Mouse (Mus musculus) MEL (cell line): ENCODE measurements at regions not wholly inside any gene's neighbourhood (a gene's known extent, or its start where the extent isn't known, plus 50 kb on each side); places are given as distances from the start of the nearest gene placed in this dataset.
A peak's percentile ranks its signal among the peaks of the same experiment; 100 is the strongest.

ENCODE experiments used
- DNase-seq: peaks from one replicate; pipeline ENCODE4 v3.0.0; 2011; ENCODE audit warnings: low read depth, low spot score
- H3K27ac ChIP-seq: 2 replicates; pipeline ENCODE4 v1.5.1; 2012; ENCODE audit warnings: low read depth, mild to moderate bottlenecking, control low read depth, low read length, moderate library complexity; ENCODE audit not compliant: control insufficient read depth
- H3K27me3 ChIP-seq, 2 experiments: fragments of 150-350 bp in 1 of 2; sonication (generic) in 1 of 2; 2 replicates each; pipeline ENCODE4 v1.6.1; 2012; ENCODE audit warnings: low read length in 2 of 2, mild to moderate bottlenecking in 2 of 2, improper control_type of control experiment in 1 of 2, moderate library complexity in 1 of 2; ENCODE audit not compliant: insufficient read depth in 2 of 2, control insufficient read depth in 1 of 2
- H3K36me3 ChIP-seq, 2 experiments: 2 replicates each; pipeline ENCODE4 v1.6.1; 2012 to 2014; ENCODE audit warnings: low read length in 2 of 2, improper control_type of control experiment in 1 of 2, inconsistent platforms in 1 of 2, mild to moderate bottlenecking in 1 of 2; ENCODE audit not compliant: insufficient read depth in 2 of 2, control insufficient read depth in 1 of 2
- H3K4me1 ChIP-seq, 2 experiments: fragments of 150-350 bp in 1 of 2; sonication (generic) in 1 of 2; 2 replicates each; pipeline ENCODE4 v1.6.1; 2012; ENCODE audit warnings: low read length in 2 of 2, improper control_type of control experiment in 1 of 2, mild to moderate bottlenecking in 1 of 2; ENCODE audit not compliant: insufficient read depth in 2 of 2, control insufficient read depth in 1 of 2
- H3K4me3 ChIP-seq, 2 experiments: fragments of 150-350 bp in 1 of 2; sonication (generic) in 1 of 2; 2 replicates each; pipeline ENCODE4 v1.5.1; 2012; ENCODE audit warnings: low read depth in 2 of 2, low read length in 2 of 2, mild to moderate bottlenecking in 2 of 2, moderate library complexity in 2 of 2, control low read depth in 1 of 2, improper control_type of control experiment in 1 of 2; ENCODE audit not compliant: control insufficient read depth in 1 of 2, insufficient read depth in 1 of 2
- H3K79me2 ChIP-seq: 2 replicates; pipeline ENCODE4 v1.6.1; 2012; ENCODE audit warnings: mild to moderate bottlenecking, low read length, moderate library complexity; ENCODE audit not compliant: control insufficient read depth, poor library complexity, insufficient read depth
- H3K9ac ChIP-seq: 2 replicates; pipeline ENCODE4 v1.6.1; 2012; ENCODE audit warnings: low read depth, mild to moderate bottlenecking, control low read depth, low read length, moderate library complexity; ENCODE audit not compliant: control insufficient read depth, poor library complexity, severe bottlenecking
- H3K9me3 ChIP-seq: fragments of 150-350 bp; sonication (generic); replicated peaks from 2 replicates; pipeline ENCODE4 v1.6.1; 2012; ENCODE audit warnings: mild to moderate bottlenecking, low read length, improper control_type of control experiment, moderate library complexity; ENCODE audit not compliant: insufficient read depth
- BHLHE40 ChIP-seq: IDR thresholded peaks from 2 replicates; pipeline ENCODE4 v1.6.1; 2012; ENCODE audit warnings: low read depth, mild to moderate bottlenecking, inconsistent platforms, low read length, improper control_type of control experiment, borderline replicate concordance
- CHD1 ChIP-seq: IDR thresholded peaks from 2 replicates; pipeline ENCODE4 v1.6.1; 2012; ENCODE audit warnings: low read depth, mild to moderate bottlenecking, inconsistent platforms, low read length, improper control_type of control experiment
- CHD2 ChIP-seq: IDR thresholded peaks from 2 replicates; pipeline ENCODE4 v1.6.1; 2011; ENCODE audit warnings: low read length, improper control_type of control experiment
- E2F4 ChIP-seq: IDR thresholded peaks from 2 replicates; pipeline ENCODE4 v1.6.1; 2011; ENCODE audit warnings: low read depth, low read length, improper control_type of control experiment, borderline replicate concordance
- EP300 ChIP-seq, 2 experiments: IDR thresholded peaks; 2 replicates each; pipeline ENCODE4 v1.6.1; 2011; ENCODE audit warnings: improper control_type of control experiment in 2 of 2, low read length in 2 of 2, low read depth in 1 of 2, mild to moderate bottlenecking in 1 of 2
- GATA1 ChIP-seq: IDR thresholded peaks from 2 replicates; pipeline ENCODE4 v1.6.1; 2011; ENCODE audit warnings: low read depth, low read length, improper control_type of control experiment
- MAFK ChIP-seq: IDR thresholded peaks from 2 replicates; pipeline ENCODE4 v1.6.1; 2011; ENCODE audit warnings: low read depth, mild to moderate bottlenecking, low read length, improper control_type of control experiment, borderline replicate concordance
- MYC ChIP-seq: IDR thresholded peaks from 2 replicates; pipeline ENCODE4 v1.6.1; 2011; ENCODE audit warnings: low read depth, mild to moderate bottlenecking, low read length, improper control_type of control experiment, moderate library complexity
- POLR2AphosphoS2 ChIP-seq: IDR thresholded peaks from 2 replicates; pipeline ENCODE4 v1.6.1; 2011; ENCODE audit warnings: low read length, improper control_type of control experiment
- TAL1 ChIP-seq: IDR thresholded peaks from 2 replicates; pipeline ENCODE4 v1.6.1; 2012; ENCODE audit warnings: mild to moderate bottlenecking, inconsistent platforms, low read length, moderate library complexity, mixed read lengths
- TCF12 ChIP-seq: IDR thresholded peaks from 2 replicates; pipeline ENCODE4 v1.6.1; 2014; ENCODE audit warnings: low read depth, mild to moderate bottlenecking, inconsistent platforms, low read length, improper control_type of control experiment, moderate library complexity
- UBTF ChIP-seq: IDR thresholded peaks from 2 replicates; pipeline ENCODE4 v1.6.1; 2012; ENCODE audit warnings: low read depth, mild to moderate bottlenecking, inconsistent platforms, low read length, improper control_type of control experiment, moderate library complexity, borderline replicate concordance; ENCODE audit not compliant: insufficient read depth
- ZC3H11A ChIP-seq: IDR thresholded peaks from 2 replicates; pipeline ENCODE4 v1.6.1; 2012; ENCODE audit warnings: low read depth, mild to moderate bottlenecking, inconsistent platforms, low read length, improper control_type of control experiment
- ZMIZ1 ChIP-seq: IDR thresholded peaks from 2 replicates; pipeline ENCODE4 v1.6.1; 2012; ENCODE audit warnings: low read depth, mild to moderate bottlenecking, inconsistent platforms, low read length, improper control_type of control experiment, moderate library complexity
- ZNF384 ChIP-seq: IDR thresholded peaks from 2 replicates; pipeline ENCODE4 v1.6.1; 2012; ENCODE audit warnings: low read depth, mild to moderate bottlenecking, inconsistent platforms, low read length, improper control_type of control experiment

DNA sequence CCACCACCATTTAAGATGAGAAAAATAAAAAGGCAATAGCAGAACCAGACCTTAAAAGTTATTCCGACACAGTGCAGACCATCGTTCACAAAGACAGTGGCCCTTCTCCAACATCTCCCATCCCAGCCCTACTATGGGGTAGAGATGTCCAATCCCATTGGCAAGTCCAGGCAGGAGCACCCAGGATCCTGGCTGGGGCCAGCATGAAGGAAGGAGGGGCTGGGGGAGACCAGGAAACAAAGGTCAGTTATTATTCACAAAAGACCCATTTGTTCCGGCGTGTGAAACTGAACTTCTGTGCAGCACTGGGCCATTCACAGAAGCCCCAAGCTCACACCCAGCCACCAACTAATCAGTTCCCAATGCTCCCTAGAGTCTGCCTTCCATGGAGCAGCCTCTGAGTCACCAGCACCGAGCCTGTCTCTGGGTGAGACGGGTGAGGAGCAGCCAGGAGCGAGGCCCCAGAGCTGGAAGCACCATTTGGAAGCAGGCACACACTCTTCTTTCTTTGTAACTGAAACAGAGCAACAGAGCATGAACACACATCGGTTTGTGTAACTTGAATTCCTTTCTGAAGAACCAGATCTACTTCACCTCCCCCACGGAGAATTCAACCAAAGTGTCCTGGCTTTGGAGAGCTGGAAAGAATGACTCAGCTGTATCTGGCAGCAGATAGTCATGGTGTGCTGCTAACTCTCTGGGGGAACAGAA, 70.1 kb upstream of the Dlg1 start:
- Histone ChIP-seq H3K9ac (no peak overlapping the region), H3K27ac (no peak overlapping the region), H3K4me1 (peaks cover 0 to 20% of the 10 kb centered on the region in 2 experiments; a peak in 2 of 4 replicates), H3K36me3 (no peaks in the 10 kb centered on the region), H3K9me3 (no peaks in the 10 kb centered on the region), H3K27me3 (0 out of 4 replicates have a peak, but pooled peaks cover 0 to 2% of the 10 kb centered on the region in 2 experiments), H3K4me3 (no peak overlapping the region), H3K79me2 (no peaks in the 10 kb centered on the region)
- peak; percentile 40 for DNase-seq
- no peak for TF ChIP-seq BHLHE40

DNA sequence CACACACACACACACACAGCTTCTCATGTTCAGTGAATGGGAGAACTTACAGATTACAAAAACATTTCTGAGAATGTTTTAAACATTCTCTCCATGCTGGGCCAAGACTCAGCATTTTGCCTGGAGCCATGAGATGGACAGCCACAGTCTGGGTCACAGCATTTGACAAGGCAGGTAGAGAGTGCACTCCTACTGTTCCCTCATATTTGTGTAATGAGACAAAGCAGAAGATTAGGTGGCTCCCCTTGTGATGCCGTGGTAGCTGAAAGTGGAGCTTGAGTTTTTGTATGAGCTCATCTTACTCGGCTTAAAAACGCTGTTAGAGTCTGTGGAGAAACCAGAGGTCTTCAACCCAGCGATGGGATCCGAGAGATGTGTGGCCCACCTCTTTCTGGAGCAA, 65.3 kb upstream of the Dlg1 start:
- Histone ChIP-seq H3K79me2 (no peaks in the 10 kb centered on the region), H3K4me1 (peaks cover 0 to 28% of the 10 kb centered on the region in 2 experiments; a peak in 2 of 4 replicates), H3K9me3 (no peaks in the 10 kb centered on the region), H3K27me3 (no peaks in the 10 kb centered on the region; a peak in 1 of 4 replicates), H3K36me3 (peaks cover 0 to 8% of the 10 kb centered on the region in 2 experiments; a peak in 2 of 4 replicates), H3K9ac (no peak overlapping the region), H3K27ac (no peak overlapping the region), H3K4me3 (no peak overlapping the region)
- DNase-seq, result no peak
- no peak for TF ChIP-seq ZNF384
- TF ChIP-seq POLR2AphosphoS2, result no peak
- no peak for TF ChIP-seq CHD1
- TF ChIP-seq E2F4, result no peak
- no peak for TF ChIP-seq UBTF
- no peak for TF ChIP-seq TCF12
- TF ChIP-seq ZC3H11A, result no peak
- TF ChIP-seq CHD2, result no peak
- no peak for TF ChIP-seq MAFK
- TF ChIP-seq ZMIZ1, result no peak

DNA sequence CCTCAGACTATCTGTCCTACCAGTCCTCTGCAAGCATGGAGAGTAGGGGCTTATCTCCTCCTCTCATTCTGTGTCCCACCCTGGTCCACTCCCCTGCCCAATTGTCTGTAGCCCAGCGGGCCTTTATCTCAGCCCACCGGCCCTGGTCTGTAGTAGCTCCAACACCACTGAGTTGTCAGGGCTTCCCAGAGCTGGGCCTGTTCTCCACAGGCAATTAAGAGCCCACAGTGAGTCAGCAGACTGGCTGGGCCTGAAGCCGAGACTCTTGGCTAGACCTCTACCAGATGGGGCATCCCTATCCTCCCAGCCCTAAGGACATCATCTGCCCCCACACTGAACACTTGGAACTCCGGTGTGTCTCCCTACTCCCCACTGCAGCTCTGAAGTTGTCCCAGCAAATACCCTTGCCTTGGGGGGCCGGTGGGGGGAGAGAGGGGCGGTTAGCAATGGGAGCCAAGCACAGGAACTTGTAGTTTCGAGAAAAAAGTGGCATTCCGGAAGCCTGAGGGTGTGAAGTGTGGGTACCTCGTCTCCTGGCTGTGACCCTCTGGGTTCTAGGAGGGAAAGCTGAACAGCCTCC, 64.7 kb upstream of the Dlg1 start:
- Histone ChIP-seq H3K79me2 (no peaks in the 10 kb centered on the region), H3K4me1 (peaks cover 0 to 25% of the 10 kb centered on the region in 2 experiments; a peak in 2 of 4 replicates), H3K9ac (no peak overlapping the region), H3K27ac (no peak overlapping the region), H3K9me3 (no peaks in the 10 kb centered on the region)
- DNase-seq, result peak; percentile 66
- TF ChIP-seq EP300 (IDR thresholded peaks at IDR 0.05; ENCODE audit: low read depth in 1 of 2, low read length in 2 of 2), result peak; percentile 26 to 68; a peak in 3 of 4 replicates
- TF ChIP-seq GATA1, result peak; percentile 58
- TF ChIP-seq TAL1, result peak; percentile 81
- peak; percentile 56 for TF ChIP-seq TCF12
- TF ChIP-seq MAFK, result no peak
- TF ChIP-seq MYC, result no peak
- TF ChIP-seq, all 39 proteins: peak for 4
- Histone ChIP-seq H3K27me3 (no peaks in the 10 kb centered on the region; a peak in 1 of 4 replicates), H3K4me3 (no peak overlapping the region), H3K36me3 (peaks cover 0 to 8% of the 10 kb centered on the region in 2 experiments; a peak in 2 of 4 replicates)
